Mouse (Mus musculus) heart, embryonic 14.5 days (tissue): ENCODE data around the gene 1500009C09Rik. TPM values are rescaled to one million over a fixed set of nuclear protein-coding genes. Genes with fewer than 3 reads are reported as not detected.
"Not testable (repeated sequence)": the region's sequence is repeated elsewhere in the genome, so short reads cannot be mapped to it uniquely, and the experiment has no call there.

Source experiments
- ATAC-seq: fragments of 200-750 bp; cut with Nextera tagmentation; 2 replicates; pipeline ENCODE4 v1.8.0; 2017; ENCODE audit warnings: low read depth, moderate TSS enrichment; ENCODE audit not compliant: insufficient number of reproducible peaks, insufficient read depth, low FRiP score
- H3K27ac ChIP-seq, 2 experiments: fragments of 200-500 bp in 1 of 2; fragments of 300-500 bp in 1 of 2; sonication (generic) in 1 of 2; replicated peaks in 1 of 2; 2 replicates each; pipeline ENCODE4 v1.5.1; 2012 to 2014; ENCODE audit warnings: low read depth in 2 of 2, low read length in 2 of 2, control low read depth in 1 of 2, mild to moderate bottlenecking in 1 of 2, mixed read lengths in 1 of 2; ENCODE audit not compliant: control insufficient read depth in 1 of 2, insufficient read depth in 1 of 2
- H3K27me3 ChIP-seq: fragments of 300-500 bp; sonication (generic); 2 replicates; pipeline ENCODE4 v1.6.1; 2014; ENCODE audit warnings: mild to moderate bottlenecking, low read length, control low read depth; ENCODE audit not compliant: control insufficient read depth, insufficient read depth
- H3K36me3 ChIP-seq: fragments of 300-500 bp; sonication (generic); 2 replicates; pipeline ENCODE4 v1.6.1; 2014; ENCODE audit warnings: mild to moderate bottlenecking, control low read depth, low read length, mixed read lengths; ENCODE audit not compliant: control insufficient read depth, insufficient read depth
- H3K4me1 ChIP-seq, 2 experiments: fragments of 200-500 bp in 1 of 2; fragments of 300-500 bp in 1 of 2; sonication (generic) in 1 of 2; 2 replicates each; pipeline ENCODE4 v1.6.1; 2012 to 2014; ENCODE audit warnings: low read length in 2 of 2, control low read depth in 1 of 2, mixed read lengths in 1 of 2; ENCODE audit not compliant: control insufficient read depth in 2 of 2, insufficient read depth in 2 of 2
- H3K4me2 ChIP-seq: fragments of 300-500 bp; sonication (generic); 2 replicates; pipeline ENCODE4 v1.6.1; 2014; ENCODE audit warnings: mild to moderate bottlenecking, low read length
- H3K4me3 ChIP-seq, 2 experiments: fragments of 200-500 bp in 1 of 2; fragments of 300-500 bp in 1 of 2; sonication (generic) in 1 of 2; 2 replicates each; pipeline ENCODE4 v1.5.1; 2012 to 2014; ENCODE audit warnings: low read length in 2 of 2, mild to moderate bottlenecking in 2 of 2, control low read depth in 1 of 2, low read depth in 1 of 2, moderate library complexity in 1 of 2; ENCODE audit not compliant: control insufficient read depth in 1 of 2, insufficient read depth in 1 of 2
- H3K9ac ChIP-seq: fragments of 300-500 bp; sonication (generic); 2 replicates; pipeline ENCODE4 v1.6.1; 2014; ENCODE audit warnings: mild to moderate bottlenecking, low read length
- H3K9me3 ChIP-seq: fragments of 300-500 bp; sonication (generic); 2 replicates; pipeline ENCODE4 v1.6.1; 2016; ENCODE audit warnings: low read length, control low read depth; ENCODE audit not compliant: control insufficient read depth
- WGBS: fragments of 180-500 bp; shearing (Covaris S2); extraction: QIAGEN DNeasy Blood & Tissue Kit; methylation state at CpG from one replicate; pipeline ENCODE4 v1.1.7; 2014; 5-methylcytosine and 5-hydroxymethylcytosine counted together
- polyA plus RNA-seq: library from polyadenylated mRNA; unstranded; fragments of >200 nt; fragmentation: Nextera tagmentation; extraction: Ambion mirVana; gene quantifications from 2 replicates; pipeline ENCODE4 v1.2.1, GENCODE M21; 2014

The 1500009C09Rik gene
- polyA plus RNA-seq, 1 experiment from 2014 or later = not detected

DNA sequence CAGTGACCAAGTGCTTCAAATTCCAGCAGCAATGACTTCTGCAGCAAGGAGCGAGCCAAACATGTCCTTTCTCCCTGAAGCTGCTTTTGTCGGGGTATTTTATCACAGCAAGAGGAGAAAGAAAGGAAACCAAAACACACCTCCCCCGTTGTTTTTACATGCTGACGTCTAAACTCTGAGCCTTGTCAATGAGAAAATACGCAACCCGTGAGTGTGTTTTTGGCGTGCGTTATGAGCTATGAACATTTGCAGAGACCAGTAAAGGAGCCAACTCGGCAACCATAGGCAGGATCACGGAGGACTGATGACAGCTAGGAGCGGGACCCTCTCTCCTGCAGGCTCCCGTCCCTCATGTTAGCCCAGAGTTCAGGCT is 8.5 kb upstream of the 1500009C09Rik start:
- Histone ChIP-seq H3K4me1 (peaks cover 4% of the 10 kb centered on the region in 2 experiments; a peak in 2 of 4 replicates), H3K4me3 (peak overlapping the region; percentile 71 to 79), H3K9ac (peak overlapping the region; percentile 78), H3K36me3 (peaks cover 14% of the 10 kb centered on the region; the same call in 1 of the 2 replicates), H3K27me3 (no peaks in the 10 kb centered on the region), H3K9me3 (no peaks in the 10 kb centered on the region), H3K27ac (peak overlapping the region in 1 of 2 experiments; percentile 43; a peak in 2 of 4 replicates), H3K4me2 (peak overlapping the region; percentile 96)
- WGBS = 1% methylated on average over 12 of the region's 12 CpGs
- no peak for ATAC-seq

GRCm38 (mm10) chr15:82244115-82244804 is 7.9 kb upstream of the 1500009C09Rik start, which contains the start of gene Cenpm:
TSS of gene Cenpm (minus strand) at chr15:82244748.
- peak; percentile 92 for ATAC-seq
- peak within 1 kb of the TSS; percentile 78 for H3K9ac ChIP-seq
- under 1% methylated on average over 65 of the region's 65 CpGs for WGBS

GRCm38 (mm10) chr15:82244805-82245161 is 7.4 kb upstream of the 1500009C09Rik start:
- peak overlapping the region in 1 of 2 experiments; percentile 64; a peak in 1 of 4 replicates for H3K27ac ChIP-seq
- H3K9me3 ChIP-seq, H3K27me3 ChIP-seq, H3K4me1 ChIP-seq, ATAC-seq, H3K36me3 ChIP-seq: not testable (repeated sequence)
- peak overlapping the region; percentile 71 to 79 for H3K4me3 ChIP-seq
- 19% methylated on average over 9 of the region's 9 CpGs for WGBS
- peak overlapping the region; percentile 96 for H3K4me2 ChIP-seq
- peak overlapping the region; percentile 78 for H3K9ac ChIP-seq

More at GRCm38 (mm10) chr15:82244115-82244804, 7.9 kb upstream of the 1500009C09Rik start, which contains the start of gene Cenpm:
- peaks cover 9% of the 10 kb centered on the region; the same call in 1 of the 2 replicates for H3K36me3 ChIP-seq
- H3K9me3 ChIP-seq = no peaks in the 10 kb centered on the region
- peak within 1 kb of the TSS; percentile 96 for H3K4me2 ChIP-seq
- H3K27me3 ChIP-seq = no peaks in the 10 kb centered on the region
- peak within 1 kb of the TSS; percentile 71 to 79 for H3K4me3 ChIP-seq
- H3K4me1 ChIP-seq = peaks cover 4% of the 10 kb centered on the region in 2 experiments; a peak in 2 of 4 replicates
- H3K27ac ChIP-seq = peak within 1 kb of the TSS; percentile 64 to 77

DNA sequence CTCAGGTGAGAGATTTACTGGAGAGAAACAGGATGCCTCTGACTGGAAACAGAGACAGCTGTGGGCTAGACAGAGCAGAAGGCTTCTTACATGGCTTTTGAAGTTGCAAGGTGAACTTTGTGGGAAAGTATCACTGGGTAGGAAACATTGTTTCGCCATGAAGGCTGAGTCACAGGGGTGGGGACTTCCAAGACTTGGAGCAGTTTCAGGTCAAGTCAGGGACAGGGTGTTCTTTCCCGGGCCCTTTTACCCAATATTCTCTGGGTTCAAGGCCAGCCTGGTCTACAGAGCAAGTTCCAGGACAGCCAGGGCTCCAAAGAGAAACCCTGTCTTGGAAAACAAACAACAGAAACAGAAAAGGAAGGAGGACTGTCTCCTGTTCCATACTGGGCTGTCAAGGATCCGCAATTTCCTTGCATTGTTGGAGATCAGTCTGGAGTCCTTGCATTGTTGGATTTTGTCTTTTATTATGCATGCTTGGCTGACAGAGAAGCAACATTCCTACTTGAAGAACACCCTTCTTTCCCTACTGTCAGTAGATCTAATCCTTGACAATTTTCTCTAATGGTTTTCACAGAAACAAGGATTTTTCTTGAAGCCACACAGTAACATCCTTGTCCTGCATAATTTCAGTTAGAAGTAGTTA is 4.9 kb upstream of the 1500009C09Rik start:
- Histone ChIP-seq H3K4me3 (no peak overlapping the region), H3K4me2 (no peak overlapping the region), H3K9me3 (no peaks in the 10 kb centered on the region), H3K4me1 (peaks cover 4% of the 10 kb centered on the region in 2 experiments; a peak in 2 of 4 replicates), H3K9ac (no peak overlapping the region), H3K27ac (no peak overlapping the region), H3K27me3 (no peaks in the 10 kb centered on the region), H3K36me3 (no peaks in the 10 kb centered on the region)
- WGBS = 62% methylated on average over 3 of the region's 3 CpGs
- ATAC-seq = no peak

GRCm38 (mm10) chr15:82251579-82251978 is 618 bp upstream of the 1500009C09Rik start:
- no peaks in the 10 kb centered on the region for H3K9me3 ChIP-seq
- no peak overlapping the region for H3K4me2 ChIP-seq
- no peaks in the 10 kb centered on the region for H3K27me3 ChIP-seq
- H3K4me3 ChIP-seq = no peak overlapping the region
- no peak overlapping the region for H3K9ac ChIP-seq
- H3K27ac ChIP-seq = no peak overlapping the region
- WGBS = 97% methylated on average over 3 of the region's 3 CpGs
- ATAC-seq = no peak
- peaks cover 6 to 11% of the 10 kb centered on the region in 2 experiments; a peak in 2 of 4 replicates for H3K4me1 ChIP-seq
- no peaks in the 10 kb centered on the region for H3K36me3 ChIP-seq

GRCm38 (mm10) chr15:82255248-82255647 is 3.1 kb downstream of the 1500009C09Rik start:
- H3K4me1 ChIP-seq = peaks cover 6 to 11% of the 10 kb centered on the region in 2 experiments; a peak in 2 of 4 replicates
- WGBS = 60% methylated on average over 4 of the region's 4 CpGs
- ATAC-seq = no peak
- no peak overlapping the region for H3K4me3 ChIP-seq
- no peaks in the 10 kb centered on the region for H3K36me3 ChIP-seq
- no peaks in the 10 kb centered on the region for H3K9me3 ChIP-seq
- no peak overlapping the region for H3K9ac ChIP-seq
- no peak overlapping the region for H3K27ac ChIP-seq
- H3K27me3 ChIP-seq = peaks cover 4% of the 10 kb centered on the region; the same call in 1 of the 2 replicates
- no peak overlapping the region for H3K4me2 ChIP-seq

- ATAC-seq = no peak
- 0 out of 2 replicates have a peak overlapping the region, but pooled peaks have one; percentile 2 for H3K4me2 ChIP-seq
- H3K27ac ChIP-seq = no peak overlapping the region; a peak in 1 of 4 replicates
- H3K36me3 ChIP-seq = no peaks in the 10 kb centered on the region
- H3K4me1 ChIP-seq = peaks cover 6 to 11% of the 10 kb centered on the region in 2 experiments; a peak in 2 of 4 replicates
- H3K9ac ChIP-seq = no peak overlapping the region
- H3K27me3 ChIP-seq = peaks cover 4% of the 10 kb centered on the region; the same call in 1 of the 2 replicates
- no peaks in the 10 kb centered on the region for H3K9me3 ChIP-seq
- H3K4me3 ChIP-seq = no peak overlapping the region
- WGBS = 22% methylated on average over 10 of the region's 10 CpGs
Measured at GRCm38 (mm10) chr15:82255944-82256383, 3.8 kb downstream of the 1500009C09Rik start.
